Mouse (Mus musculus) left cerebral cortex, postnatal 4 days (tissue): ENCODE data around the gene Sowaha. TPM values are rescaled to one million over a fixed set of nuclear protein-coding genes. Genes with fewer than 3 reads are reported as not detected.
A peak's percentile ranks its signal among the peaks of the same experiment; 100 is the strongest.
"Not testable (repeated sequence)": the region's sequence is repeated elsewhere in the genome, so short reads cannot be mapped to it uniquely, and the experiment has no call there.

Experiments
- DNase-seq: peaks from one replicate; pipeline ENCODE4 v3.0.0-alpha.2; 2022
- intact Hi-C: fragments of 180-260 bp; cut with DNase I; formaldehyde crosslinking; loops from one replicate; pipeline ENCODE4 v1.15.1; 2025
- total RNA-seq, 2 experiments: library from RNA; stranded (reverse); gene quantifications; 2 replicates each; pipeline ENCODE4 v1.2.3; 2021

The Sowaha gene
- total RNA-seq, 2 experiments from 2014 or later: 12.2 to 18.1 TPM

- DNase-seq: no peak
- intact Hi-C loops: no loop called here
Measured at GRCm38 (mm10) chr11:53445562-53445961, 34.5 kb downstream of the Sowaha start.

GRCm38 (mm10) chr11:53443861-53444260, 36.2 kb downstream of the Sowaha start:
- intact Hi-C loops: no loop called here
- DNase-seq: peak; percentile 38

- DNase-seq: no peak
- intact Hi-C loops: no loop called here
Measured at GRCm38 (mm10) chr11:53441921-53442320, 38.2 kb downstream of the Sowaha start.

GRCm38 (mm10) chr11:53436338-53436737, 43.7 kb downstream of the Sowaha start:
- intact Hi-C loops: no loop called here
- DNase-seq: no peak

- intact Hi-C loops: no loop called here
- DNase-seq: no peak
Measured at GRCm38 (mm10) chr11:53435504-53435903, 44.6 kb downstream of the Sowaha start.

- intact Hi-C loops: no loop called here
- DNase-seq: no peak
Measured at GRCm38 (mm10) chr11:53433057-53433456, 47.0 kb downstream of the Sowaha start.

- no peak for DNase-seq
- intact Hi-C loops: no loop called here
Measured at GRCm38 (mm10) chr11:53431347-53432056, 48.6 kb downstream of the Sowaha start.

GRCm38 (mm10) chr11:53430670-53431346, 49.3 kb downstream of the Sowaha start, which contains the start of the genes Uqcrq and Gdf9:
Uqcrq (minus strand) TSS chr11:53430831.
Gdf9 (plus strand) TSS chr11:53431023.
- intact Hi-C loops: no loop called here
- DNase-seq: peak; percentile 99

- intact Hi-C loops: no loop called here
- no peak for DNase-seq
Measured at GRCm38 (mm10) chr11:53430300-53430669, 49.8 kb downstream of the Sowaha start.

- intact Hi-C loops: no loop called here
- DNase-seq: no peak
Measured at GRCm38 (mm10) chr11:53429182-53429581, 50.9 kb downstream of the Sowaha start.

GRCm38 (mm10) chr11:53428716-53429057, 51.4 kb downstream of the Sowaha start:
- no peak for DNase-seq
- intact Hi-C loops: no loop called here

- intact Hi-C loops: no loop called here
Measured at GRCm38 (mm10) chr11:53427993-53428715, 51.9 kb downstream of the Sowaha start.

GRCm38 (mm10) chr11:53426914-53427313, 53.2 kb downstream of the Sowaha start:
- DNase-seq, intact Hi-C loops: not testable (repeated sequence)

More at GRCm38 (mm10) chr11:53427993-53428715, 51.9 kb downstream of the Sowaha start:
- DNase-seq: no peak

Other genes with a start within 250 kb of the Sowaha start
- gene Hspa4, start 179.8 kb downstream of the Sowaha start, total RNA-seq: 100 to 1,000 TPM; 164 to 170 TPM
- gene Zcchc10, start 155.6 kb downstream of the Sowaha start, total RNA-seq: 10 to 100 TPM in 1 of 2 experiments, 1 to 10 TPM in 1; 8.4 to 10.3 TPM
- 100 to 1,000 TPM; 202 to 228 TPM for gene Aff4, start 129.4 kb downstream of the Sowaha start, total RNA-seq
- not detected for gene Leap2, start 57.1 kb downstream of the Sowaha start, total RNA-seq
- gene Uqcrq, start 49.4 kb downstream of the Sowaha start, total RNA-seq: 100 to 1,000 TPM; 367 to 399 TPM
- 1 to 10 TPM; 1.3 to 1.7 TPM for gene Gdf9, start 49.3 kb downstream of the Sowaha start, total RNA-seq
- not detected for gene Gm10447, start 23.2 kb downstream of the Sowaha start, total RNA-seq
- 1 to 10 TPM; 2.8 to 3.2 TPM for gene Shroom1, start 23.1 kb downstream of the Sowaha start, total RNA-seq
- not detected for gene Gm9837, start 9.8 kb downstream of the Sowaha start, total RNA-seq
- under 1 TPM; 0.52 to 0.98 TPM for gene Gm9945, start 108 bp downstream of the Sowaha start, total RNA-seq
- 10 to 100 TPM; 53.7 to 54.5 TPM for gene Sept8, start 39.0 kb upstream of the Sowaha start, total RNA-seq
- gene Kif3a, start 87.1 kb upstream of the Sowaha start, total RNA-seq: 100 to 1,000 TPM; 169 to 171 TPM
- gene Il4, start 138.4 kb upstream of the Sowaha start, total RNA-seq: not detected
- not detected for gene Il13, start 154.4 kb upstream of the Sowaha start, total RNA-seq
- gene Rad50, start 227.0 kb upstream of the Sowaha start, total RNA-seq: 10 to 100 TPM; 10.1 to 11.3 TPM
- gene Il5, start 240.5 kb upstream of the Sowaha start, total RNA-seq: not detected